Mouse (Mus musculus) midbrain, embryonic 13.5 days (tissue): ENCODE measurements around the gene H2-Q4. TPM values are rescaled to one million over a fixed set of nuclear protein-coding genes. Genes with fewer than 3 reads are reported as not detected.
"Not testable (repeated sequence)": the region's sequence is repeated elsewhere in the genome, so short reads cannot be mapped to it uniquely, and the experiment has no call there.

Source experiments
- ATAC-seq: fragments of 200-750 bp; cut with Nextera tagmentation; 2 replicates; pipeline ENCODE4 v1.8.0; 2017; ENCODE audit warnings: mild to moderate bottlenecking, moderate TSS enrichment, moderate library complexity
- H3K27ac ChIP-seq: fragments of 300-500 bp; sonication (generic); 2 replicates; pipeline ENCODE4 v1.5.1; 2015; ENCODE audit warnings: inconsistent platforms, mild to moderate bottlenecking, moderate library complexity
- H3K27me3 ChIP-seq: fragments of 300-500 bp; sonication (generic); 2 replicates; pipeline ENCODE4 v1.6.1; 2015; ENCODE audit warnings: mild to moderate bottlenecking, inconsistent platforms
- H3K36me3 ChIP-seq: fragments of 300-500 bp; sonication (generic); 2 replicates; pipeline ENCODE4 v1.6.1; 2015; ENCODE audit warnings: mild to moderate bottlenecking, inconsistent platforms
- H3K4me1 ChIP-seq: fragments of 300-500 bp; sonication (generic); replicated peaks from 2 replicates; pipeline ENCODE4 v1.6.1; 2015; ENCODE audit warnings: inconsistent platforms
- H3K4me2 ChIP-seq: fragments of 300-500 bp; sonication (generic); replicated peaks from 2 replicates; pipeline ENCODE4 v1.6.1; 2015; ENCODE audit warnings: moderate library complexity, mild to moderate bottlenecking, inconsistent platforms
- H3K4me3 ChIP-seq: fragments of 300-500 bp; sonication (generic); replicated peaks from 2 replicates; pipeline ENCODE4 v1.5.1; 2015; ENCODE audit warnings: mild to moderate bottlenecking, inconsistent platforms
- H3K9ac ChIP-seq: fragments of 300-500 bp; sonication (generic); replicated peaks from 2 replicates; pipeline ENCODE4 v1.6.1; 2015; ENCODE audit warnings: mild to moderate bottlenecking, inconsistent platforms
- H3K9me3 ChIP-seq: fragments of 300-500 bp; sonication (generic); 2 replicates; pipeline ENCODE4 v1.6.1; 2016; ENCODE audit warnings: mild to moderate bottlenecking, inconsistent platforms
- WGBS: fragments of 180-500 bp; shearing (Covaris S2); methylation state at CpG from one replicate; pipeline ENCODE4 v1.1.7; 2015; 5-methylcytosine and 5-hydroxymethylcytosine counted together
- polyA plus RNA-seq: library from polyadenylated mRNA; unstranded; fragments of >200 nt; fragmentation: Nextera tagmentation; extraction: Ambion mirVana; gene quantifications from 2 replicates; pipeline ENCODE4 v1.2.1, GENCODE M21; 2015

H2-Q4 gene
- polyA plus RNA-seq, 1 experiment from 2014 or later, result 1.00 TPM

- H3K36me3 ChIP-seq, H3K4me1 ChIP-seq, H3K9me3 ChIP-seq, H3K9ac ChIP-seq, H3K4me2 ChIP-seq, H3K27ac ChIP-seq, ATAC-seq, H3K4me3 ChIP-seq: not testable (repeated sequence)
- 90% methylated on average over 5 of the region's 5 CpGs for WGBS
- H3K27me3 ChIP-seq, result peaks cover 41% of the 10 kb centered on the region
These were observed 42.9 kb downstream of the H2-Q4 start for GRCm38 (mm10) chr17:35422360-35422759.

GRCm38 (mm10) chr17:35423131-35423810, 43.9 kb downstream of the H2-Q4 start:
- peaks cover 41% of the 10 kb centered on the region for H3K27me3 ChIP-seq
- H3K27ac ChIP-seq, H3K4me1 ChIP-seq, H3K9ac ChIP-seq, H3K4me3 ChIP-seq, H3K4me2 ChIP-seq, H3K36me3 ChIP-seq, H3K9me3 ChIP-seq, ATAC-seq: not testable (repeated sequence)
- WGBS, result 83% methylated on average over 3 of the region's 3 CpGs

DNA sequence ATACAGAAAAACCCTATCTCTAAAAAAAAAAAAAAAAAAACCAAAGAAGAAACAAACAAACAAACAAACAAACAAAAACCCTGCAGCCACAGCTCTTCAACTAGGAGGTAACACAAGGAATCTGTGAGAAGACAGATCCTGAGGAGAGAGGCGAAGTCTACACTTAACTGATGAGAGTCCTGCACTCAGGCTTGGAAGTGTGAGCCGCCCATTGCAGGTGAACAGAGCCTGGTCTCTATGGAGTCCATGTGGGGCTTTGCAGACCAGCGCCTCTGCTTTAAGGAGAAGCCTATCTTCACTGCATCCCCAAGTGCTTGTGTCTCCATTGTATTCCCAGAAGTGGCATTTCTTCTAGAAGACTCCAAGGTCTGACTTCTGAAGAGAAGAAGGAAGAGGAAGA, 44.7 kb downstream of the H2-Q4 start:
- H3K36me3 ChIP-seq, ATAC-seq, H3K9me3 ChIP-seq, H3K9ac ChIP-seq, H3K27ac ChIP-seq, H3K4me1 ChIP-seq, H3K4me2 ChIP-seq, H3K4me3 ChIP-seq: not testable (repeated sequence)
- 85% methylated on average over 3 of the region's 3 CpGs for WGBS
- H3K27me3 ChIP-seq, result peaks cover 41% of the 10 kb centered on the region

GRCm38 (mm10) chr17:35424624-35425416, 45.4 kb downstream of the H2-Q4 start, which contains the start of gene H2-Q6:
Gene H2-Q6, plus strand, starts transcription at chr17:35424850.
- 2% methylated on average over 54 of the region's 66 CpGs for WGBS
- H3K36me3 ChIP-seq, H3K4me1 ChIP-seq, H3K9me3 ChIP-seq, H3K27ac ChIP-seq: not testable (repeated sequence)
- Histone ChIP-seq H3K27me3 (peaks cover 41% of the 10 kb centered on the region), H3K9ac (peak within 1 kb of the TSS; percentile 21; the same call in 1 of the 2 replicates), H3K4me3 (peak within 1 kb of the TSS; percentile 37), H3K4me2 (peak within 1 kb of the TSS; percentile 60)
- ATAC-seq, result peak; percentile 75

- H3K27me3 ChIP-seq, result peaks cover 38% of the 10 kb centered on the region
- H3K9me3 ChIP-seq, H3K36me3 ChIP-seq, H3K9ac ChIP-seq, H3K4me1 ChIP-seq, H3K27ac ChIP-seq: not testable (repeated sequence)
- H3K4me2 ChIP-seq, result peak overlapping the region; percentile 60
- ATAC-seq, result peak; percentile 34; the same call in 1 of the 2 replicates
- 13% methylated on average over 28 of the region's 28 CpGs for WGBS
- peak overlapping the region; percentile 37 for H3K4me3 ChIP-seq
These were observed 46.1 kb downstream of the H2-Q4 start for GRCm38 (mm10) chr17:35425474-35425873.

GRCm38 (mm10) chr17:35428883-35429282, 49.5 kb downstream of the H2-Q4 start:
- ATAC-seq, H3K36me3 ChIP-seq, H3K9ac ChIP-seq, H3K4me2 ChIP-seq, H3K4me1 ChIP-seq, H3K4me3 ChIP-seq, H3K9me3 ChIP-seq, H3K27ac ChIP-seq: not testable (repeated sequence)
- peaks cover 23% of the 10 kb centered on the region for H3K27me3 ChIP-seq
- 91% methylated on average over 6 of the region's 6 CpGs for WGBS

DNA sequence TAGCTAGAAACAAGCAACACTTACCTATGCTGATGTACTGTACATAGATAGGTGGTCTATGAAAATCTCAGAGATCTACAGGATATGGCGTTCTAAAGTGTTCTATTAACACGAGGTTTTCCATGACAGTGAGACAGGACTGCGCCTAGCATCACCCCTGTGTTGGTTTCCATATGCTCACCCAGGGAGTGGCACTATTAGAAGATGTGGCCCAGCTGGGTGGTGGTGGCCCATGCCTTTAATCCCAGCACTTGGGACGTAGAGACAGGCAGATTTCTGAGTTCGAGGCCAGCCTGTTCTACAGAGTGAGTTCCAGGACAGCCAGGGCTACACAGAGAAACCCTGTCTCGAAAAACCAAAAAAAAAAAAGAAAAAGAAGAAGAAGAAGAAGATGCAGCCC, 51.3 kb downstream of the H2-Q4 start:
- not testable (repeated sequence) for H3K4me1 ChIP-seq, H3K4me2 ChIP-seq, H3K9ac ChIP-seq, H3K9me3 ChIP-seq, H3K4me3 ChIP-seq, H3K27me3 ChIP-seq, H3K36me3 ChIP-seq, ATAC-seq, H3K27ac ChIP-seq
- WGBS, result 89% methylated on average over 6 of the region's 6 CpGs

- H3K4me2 ChIP-seq, H3K27me3 ChIP-seq, H3K27ac ChIP-seq, H3K9me3 ChIP-seq, H3K4me1 ChIP-seq, H3K4me3 ChIP-seq, ATAC-seq, H3K9ac ChIP-seq, H3K36me3 ChIP-seq: not testable (repeated sequence)
- 83% methylated on average over 3 of the region's 3 CpGs for WGBS
These were observed 52.8 kb downstream of the H2-Q4 start for GRCm38 (mm10) chr17:35432167-35432566.

GRCm38 (mm10) chr17:35434836-35435235, 55.4 kb downstream of the H2-Q4 start:
- not testable (repeated sequence) for H3K4me1 ChIP-seq, H3K36me3 ChIP-seq, H3K9me3 ChIP-seq, H3K9ac ChIP-seq, H3K27ac ChIP-seq, ATAC-seq, H3K4me3 ChIP-seq, H3K4me2 ChIP-seq
- H3K27me3 ChIP-seq, result peaks cover 14% of the 10 kb centered on the region
- WGBS, result 7% methylated on average over 8 of the region's 8 CpGs

Other genes with a start within 250 kb of the H2-Q4 start
- gene Apom, start 247.6 kb upstream of the H2-Q4 start, polyA plus RNA-seq, result 0.53 and 0.63 TPM in 2 replicates
- gene Bag6, start 244.4 kb upstream of the H2-Q4 start, polyA plus RNA-seq, result 93.7 and 93.9 TPM in 2 replicates
- gene Prrc2a, start 214.7 kb upstream of the H2-Q4 start, polyA plus RNA-seq, result 209 and 228 TPM in 2 replicates
- 4.9 and 7.0 TPM in 2 replicates for gene Aif1, start 203.5 kb upstream of the H2-Q4 start, polyA plus RNA-seq
- gene Lst1, start 191.2 kb upstream of the H2-Q4 start, polyA plus RNA-seq, result 4.8 and 7.1 TPM in 2 replicates
- 0.35 and 0.76 TPM in 2 replicates for gene Ltb, start 185.2 kb upstream of the H2-Q4 start, polyA plus RNA-seq
- gene Tnf, start 177.6 kb upstream of the H2-Q4 start, polyA plus RNA-seq, result not detected in 2 replicates
- 0.11 and 0.23 TPM in 2 replicates for gene Lta, start 174.3 kb upstream of the H2-Q4 start, polyA plus RNA-seq
- 0.57 and 0.79 TPM in 2 replicates for gene Gm16181, start 158.8 kb upstream of the H2-Q4 start, polyA plus RNA-seq
- 41.6 and 43.0 TPM in 2 replicates for gene Atp6v1g2, start 146.0 kb upstream of the H2-Q4 start, polyA plus RNA-seq
- 8.3 and 11.0 TPM in 2 replicates for gene Nfkbil1, start 143.8 kb upstream of the H2-Q4 start, polyA plus RNA-seq
- 460 and 465 TPM in 2 replicates for gene Ddx39b, start 137.9 kb upstream of the H2-Q4 start, polyA plus RNA-seq
- gene H2-D1, start 116.9 kb upstream of the H2-Q4 start, polyA plus RNA-seq, result 49.5 and 52.5 TPM in 2 replicates
- 0.11 and 0.17 TPM in 2 replicates for gene H2-Q1, start 59.2 kb upstream of the H2-Q4 start, polyA plus RNA-seq
- gene H2-Q2, start 37.4 kb upstream of the H2-Q4 start, polyA plus RNA-seq, result 0.26 and 0.30 TPM in 2 replicates
- gene H2-Q6, start 45.2 kb downstream of the H2-Q4 start, polyA plus RNA-seq, result 0.17 TPM in 2 replicates
- 2.5 TPM in 2 replicates for gene H2-Q7, start 59.5 kb downstream of the H2-Q4 start, polyA plus RNA-seq
- gene H2-Q10, start 90.5 kb downstream of the H2-Q4 start, polyA plus RNA-seq, result 0.09 and 0.69 TPM in 2 replicates
- not detected in 2 replicates for gene Pou5f1, start 126.4 kb downstream of the H2-Q4 start, polyA plus RNA-seq
- 23.1 and 23.2 TPM in 2 replicates for gene Tcf19, start 137.2 kb downstream of the H2-Q4 start, polyA plus RNA-seq
- 6.5 and 8.4 TPM in 2 replicates for gene Cchcr1, start 137.5 kb downstream of the H2-Q4 start, polyA plus RNA-seq
- gene Psors1c2, start 153.6 kb downstream of the H2-Q4 start, polyA plus RNA-seq, result 0.73 and 1.1 TPM in 2 replicates
- gene Cdsn, start 172.5 kb downstream of the H2-Q4 start, polyA plus RNA-seq, result 0.06 and 0.11 TPM in 2 replicates
- not detected in 2 replicates for gene 2300002M23Rik, start 187.8 kb downstream of the H2-Q4 start, polyA plus RNA-seq
- gene Sfta2, start 221.9 kb downstream of the H2-Q4 start, polyA plus RNA-seq, result not detected in 2 replicates
- not detected in 2 replicates for gene Gm9573, start 247.0 kb downstream of the H2-Q4 start, polyA plus RNA-seq